Mouse (Mus musculus) forebrain, postnatal 0 days (tissue): ENCODE data around the gene Sar1a. TPM values are rescaled to one million over a fixed set of nuclear protein-coding genes. Genes with fewer than 3 reads are reported as not detected.
A peak's percentile ranks its signal among the peaks of the same experiment; 100 is the strongest.

Source experiments
- ATAC-seq: fragments of 200-750 bp; cut with Nextera tagmentation; 2 replicates; pipeline ENCODE4 v1.8.0; 2017; ENCODE audit warnings: mild to moderate bottlenecking, moderate library complexity
- DNase-seq: peaks from one replicate; pipeline ENCODE4 v3.0.0-alpha.2; 2015
- H3K27ac ChIP-seq: fragments of 300-500 bp; sonication (generic); 2 replicates; pipeline ENCODE4 v1.5.1; 2014; ENCODE audit warnings: low read depth, mild to moderate bottlenecking, antibody characterized with exemption, low read length, moderate library complexity, mixed read lengths
- H3K27me3 ChIP-seq: fragments of 300-500 bp; sonication (generic); 2 replicates; pipeline ENCODE4 v1.6.1; 2014; ENCODE audit warnings: mild to moderate bottlenecking, low read length, mixed read lengths; ENCODE audit not compliant: insufficient read depth
- H3K36me3 ChIP-seq: fragments of 300-500 bp; sonication (generic); 2 replicates; pipeline ENCODE4 v1.6.1; 2014; ENCODE audit warnings: mild to moderate bottlenecking, moderate library complexity; ENCODE audit not compliant: insufficient read depth
- H3K4me1 ChIP-seq: fragments of 300-500 bp; sonication (generic); 2 replicates; pipeline ENCODE4 v1.6.1; 2014; ENCODE audit warnings: antibody characterized with exemption; ENCODE audit not compliant: insufficient read depth
- H3K4me2 ChIP-seq: fragments of 300-500 bp; sonication (generic); 2 replicates; pipeline ENCODE4 v1.6.1; 2014; ENCODE audit warnings: low read depth, mild to moderate bottlenecking, moderate library complexity
- H3K4me3 ChIP-seq: fragments of 300-500 bp; sonication (generic); 2 replicates; pipeline ENCODE4 v1.5.1; 2014; ENCODE audit warnings: low read depth, low read length, mixed read lengths
- H3K9ac ChIP-seq: fragments of 300-500 bp; sonication (generic); 2 replicates; pipeline ENCODE4 v1.6.1; 2014; ENCODE audit warnings: mild to moderate bottlenecking
- H3K9me3 ChIP-seq: fragments of 300-500 bp; sonication (generic); 2 replicates; pipeline ENCODE4 v1.6.1; 2016; ENCODE audit warnings: low read length
- CTCF ChIP-seq: sonication (generic); IDR thresholded peaks from 2 replicates; pipeline ENCODE4 v1.5.1; 2016; ENCODE audit warnings: antibody characterized with exemption, control low read depth, low read depth
- WGBS: fragments of 180-500 bp; shearing (Covaris S2); extraction: QIAGEN DNeasy Blood & Tissue Kit; methylation state at CpG from one replicate; pipeline ENCODE4 v1.1.7; 2014; 5-methylcytosine and 5-hydroxymethylcytosine counted together
- polyA plus RNA-seq: library from polyadenylated mRNA; unstranded; fragments of >200 nt; fragmentation: Nextera tagmentation; extraction: Ambion mirVana; gene quantifications from 2 replicates; pipeline ENCODE4 v1.2.1, GENCODE M21; 2015
- total RNA-seq: library from RNA; depleted of rRNA; stranded (reverse); fragments of >200 nt; gene quantifications from 2 replicates; pipeline ENCODE4 v1.2.3, GENCODE M21; 2014

Gene Sar1a
- total and polyA plus RNA-seq, 2 experiments from 2014 or later: 213 to 221 TPM

GRCm38 (mm10) chr10:61648737-61649645 is 31.1 kb upstream of the Sar1a start:
- H3K9me3 ChIP-seq: no peaks in the 10 kb centered on the region
- WGBS: 2% methylated on average over 40 of the region's 49 CpGs
- DNase-seq: no peak

DNA sequence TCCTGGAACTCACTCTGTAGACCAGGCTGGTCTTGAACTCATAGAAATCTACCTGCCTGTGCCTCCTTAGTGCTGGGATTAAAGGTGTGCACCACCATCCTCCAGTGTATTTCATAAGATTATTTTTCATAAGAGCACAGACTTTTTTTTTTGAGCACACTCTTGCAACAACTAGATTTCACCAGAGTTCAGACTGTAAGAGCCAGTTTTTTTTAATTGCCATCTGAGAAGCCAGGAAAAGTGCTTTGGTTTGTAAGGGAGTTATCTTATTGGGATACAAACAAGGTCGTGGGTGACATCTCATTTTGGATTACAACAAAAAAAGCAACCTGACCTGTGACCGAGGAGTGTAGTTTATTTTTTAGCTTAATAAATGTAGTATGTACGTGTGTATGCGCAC is 26.0 kb upstream of the Sar1a start:
- DNase-seq: no peak
- Histone ChIP-seq H3K4me2 (no peak overlapping the region), H3K9ac (no peak overlapping the region), H3K27ac (no peak overlapping the region), H3K36me3 (peaks cover 14% of the 10 kb centered on the region), H3K4me3 (no peak overlapping the region), H3K27me3 (no peaks in the 10 kb centered on the region), H3K9me3 (no peaks in the 10 kb centered on the region), H3K4me1 (0 out of 2 replicates have a peak, but pooled peaks cover 4% of the 10 kb centered on the region)
- ATAC-seq: no peak
- WGBS: 93% methylated on average over 4 of the region's 4 CpGs
- no peak for TF ChIP-seq CTCF

More at GRCm38 (mm10) chr10:61648737-61649645, 31.1 kb upstream of the Sar1a start:
- Histone ChIP-seq H3K27ac (peak overlapping the region; percentile 79), H3K27me3 (no peaks in the 10 kb centered on the region), H3K4me2 (peak overlapping the region; percentile 78), H3K4me3 (peak overlapping the region; percentile 83), H3K9ac (peak overlapping the region; percentile 78), H3K4me1 (0 out of 2 replicates have a peak, but pooled peaks cover 5% of the 10 kb centered on the region), H3K36me3 (peaks cover 6% of the 10 kb centered on the region)
- peak; percentile 70 for ATAC-seq
- 0 out of 2 replicates have a peak, but pooled peaks have one; percentile 21 for TF ChIP-seq CTCF

DNA sequence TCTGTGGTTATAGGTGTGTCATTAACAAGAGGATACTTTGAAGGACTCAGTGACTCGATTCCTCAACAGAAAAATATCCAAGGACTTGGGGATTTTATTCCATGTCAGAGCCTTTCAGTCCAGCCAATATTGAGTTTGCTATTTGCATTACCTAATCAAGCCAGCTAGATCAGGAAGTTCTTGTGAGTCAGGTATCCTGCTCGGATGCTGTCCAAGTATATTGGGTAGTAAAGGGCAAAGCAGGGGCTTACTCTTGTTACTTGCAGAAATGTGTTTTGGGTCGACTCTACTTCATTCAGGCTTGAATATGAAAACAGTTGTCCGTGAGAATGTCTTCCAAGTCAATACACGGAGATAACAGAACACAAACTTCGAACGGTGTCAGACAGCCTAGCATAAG is 25.4 kb upstream of the Sar1a start:
- WGBS: 90% methylated on average over 7 of the region's 7 CpGs
- no peak for ATAC-seq
- no peak for TF ChIP-seq CTCF

DNA sequence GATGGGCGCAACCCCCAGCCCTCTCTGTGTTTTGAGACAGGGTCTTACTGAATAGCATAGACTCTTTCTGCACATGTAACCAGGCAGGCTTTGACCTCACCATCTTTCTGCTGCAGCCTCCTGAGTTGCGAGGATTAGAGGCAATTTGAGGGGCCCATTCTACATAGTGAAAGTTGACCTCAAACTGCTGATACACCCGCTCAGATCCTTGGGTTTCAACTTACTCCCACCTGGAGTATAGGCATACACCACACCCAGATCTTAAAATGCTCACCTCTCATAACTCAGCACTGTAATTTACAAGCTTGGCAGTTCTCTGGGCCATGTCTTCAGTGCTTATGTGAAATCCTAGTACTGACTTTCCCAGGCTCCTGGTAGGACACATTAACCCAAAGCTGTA is 24.9 kb upstream of the Sar1a start:
- Histone ChIP-seq H3K36me3 (peaks cover 23% of the 10 kb centered on the region), H3K4me1 (no peaks in the 10 kb centered on the region), H3K27ac (no peak overlapping the region), H3K4me2 (no peak overlapping the region), H3K4me3 (no peak overlapping the region), H3K27me3 (no peaks in the 10 kb centered on the region), H3K9me3 (no peaks in the 10 kb centered on the region), H3K9ac (no peak overlapping the region)
- 94% methylated on average over 3 of the region's 3 CpGs for WGBS
- no peak for TF ChIP-seq CTCF
- ATAC-seq (no peak), DNase-seq (no peak)

More for the DNA sequence above, 25.4 kb upstream of the Sar1a start:
- no peak for DNase-seq
- Histone ChIP-seq H3K9me3 (no peaks in the 10 kb centered on the region), H3K9ac (no peak overlapping the region), H3K4me2 (no peak overlapping the region), H3K27me3 (no peaks in the 10 kb centered on the region), H3K36me3 (peaks cover 20% of the 10 kb centered on the region), H3K27ac (no peak overlapping the region), H3K4me1 (no peaks in the 10 kb centered on the region), H3K4me3 (no peak overlapping the region)

- ATAC-seq (no peak), DNase-seq (no peak)
- Histone ChIP-seq H3K27me3 (no peaks in the 10 kb centered on the region), H3K4me1 (no peaks in the 10 kb centered on the region), H3K4me2 (no peak overlapping the region), H3K9ac (no peak overlapping the region), H3K27ac (no peak overlapping the region), H3K36me3 (peaks cover 32% of the 10 kb centered on the region), H3K9me3 (no peaks in the 10 kb centered on the region), H3K4me3 (no peak overlapping the region)
- TF ChIP-seq CTCF: 0 out of 2 replicates have a peak, but pooled peaks have one; percentile 20
- WGBS: 92% methylated on average over 18 of the region's 18 CpGs
Observed at GRCm38 (mm10) chr10:61656928-61657882, 22.9 kb upstream of the Sar1a start.

DNA sequence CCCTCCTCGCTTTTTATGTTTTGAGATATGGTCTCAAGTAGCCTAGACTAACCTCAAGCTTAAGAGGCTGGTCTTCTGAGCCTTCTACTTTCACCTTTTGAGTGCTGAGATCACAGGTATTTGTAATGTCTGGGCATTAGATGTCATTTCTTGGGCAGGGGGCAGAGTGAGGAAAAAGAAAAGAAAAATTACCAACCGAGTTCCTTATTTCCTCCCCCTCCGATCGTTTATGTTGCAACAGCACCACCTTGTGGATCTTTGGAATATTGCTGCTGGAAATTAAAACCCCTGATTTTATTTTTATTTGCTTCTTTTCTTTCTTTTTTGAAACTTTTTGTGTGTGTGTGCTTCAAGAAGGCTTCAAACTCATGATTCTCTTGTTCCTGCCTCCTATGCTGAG is 22.1 kb upstream of the Sar1a start:
- Histone ChIP-seq H3K27ac (no peak overlapping the region), H3K36me3 (peaks cover 37% of the 10 kb centered on the region), H3K4me3 (no peak overlapping the region), H3K9ac (no peak overlapping the region), H3K4me1 (no peaks in the 10 kb centered on the region), H3K27me3 (no peaks in the 10 kb centered on the region), H3K9me3 (no peaks in the 10 kb centered on the region), H3K4me2 (no peak overlapping the region)
- DNase-seq (peak; percentile 83), ATAC-seq (no peak)
- peak; percentile 86 for TF ChIP-seq CTCF
- WGBS: 28% methylated on average over 4 of the region's 4 CpGs
